Mouse (Mus musculus) cortical plate, adult 2 months (tissue): ENCODE results near the gene Pyroxd1. TPM values are rescaled to one million over a fixed set of nuclear protein-coding genes. Genes with fewer than 3 reads are reported as not detected.

Experiments used
- H3K27ac ChIP-seq: fragments of 200-500 bp; 2 replicates; pipeline ENCODE4 v1.5.1; 2012; ENCODE audit warnings: low read length, control low read depth, inconsistent platforms; ENCODE audit not compliant: insufficient read depth
- H3K4me1 ChIP-seq: fragments of 200-500 bp; 2 replicates; pipeline ENCODE4 v1.6.1; 2011; ENCODE audit warnings: low read length; ENCODE audit not compliant: control insufficient read depth, insufficient read depth
- H3K4me3 ChIP-seq: fragments of 200-500 bp; 2 replicates; pipeline ENCODE4 v1.5.1; 2011; ENCODE audit warnings: mild to moderate bottlenecking, low read length, control low read depth; ENCODE audit not compliant: insufficient read depth
- CTCF ChIP-seq: fragments of 200-500 bp; IDR thresholded peaks from 2 replicates; pipeline ENCODE4 v1.5.1; 2011; ENCODE audit warnings: mild to moderate bottlenecking, control low read depth, low read length; ENCODE audit not compliant: insufficient read depth; ENCODE audit errors: extremely low read depth
- POLR2A ChIP-seq: fragments of 200-500 bp; IDR thresholded peaks from 2 replicates; pipeline ENCODE4 v1.6.1; 2011; ENCODE audit warnings: mild to moderate bottlenecking, low read length, control low read depth; ENCODE audit not compliant: insufficient read depth; ENCODE audit errors: extremely low read depth
- polyA plus RNA-seq: library from polyadenylated mRNA; depleted of rRNA; stranded (reverse); fragments of >200 nt; gene quantifications from 2 replicates; pipeline ENCODE4 v1.2.3, GENCODE M21; 2012; rRNA removed

The Pyroxd1 gene
- polyA plus RNA-seq, result 12.0 and 13.0 TPM in 2 replicates

DNA sequence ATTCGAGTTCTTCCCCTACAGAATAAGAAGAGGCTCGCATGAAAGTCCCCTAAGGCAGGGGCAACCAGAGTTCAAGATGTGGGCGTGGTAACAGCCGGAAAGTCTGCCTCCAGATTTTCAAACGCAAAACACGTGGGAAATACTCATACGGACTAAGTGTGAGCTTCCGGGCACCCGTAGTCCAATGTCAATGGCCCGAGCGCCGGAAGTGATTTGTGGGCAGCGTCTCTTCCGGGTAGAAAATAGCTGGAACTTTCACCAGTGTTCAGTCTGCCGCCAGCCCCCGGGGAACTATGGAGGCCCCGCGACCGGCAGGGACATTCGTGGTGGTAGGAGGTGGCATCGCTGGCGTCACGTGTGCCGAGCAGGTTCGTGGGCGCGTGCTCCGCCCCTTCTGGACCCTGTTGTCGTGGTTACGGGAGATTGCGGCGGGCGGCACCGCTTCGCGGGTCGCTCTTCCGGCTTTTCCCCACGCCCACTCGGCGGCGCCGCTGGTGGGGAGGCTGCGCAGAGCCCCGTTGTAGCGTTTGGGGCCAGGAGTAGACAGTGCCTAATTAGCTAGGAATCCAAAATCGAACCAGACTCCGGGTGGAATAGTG lies at the start of gene Pyroxd1:
TSS of gene Pyroxd1 (plus strand) at position 215 of the 599 bp plus-strand sequence.
- Histone ChIP-seq H3K27ac (peak within 1 kb of the TSS; percentile 84), H3K4me3 (peak within 1 kb of the TSS; percentile 67), H3K4me1 (0 out of 2 replicates have a peak, but pooled peaks cover 1% of the 10 kb centered on the region)
- TF ChIP-seq CTCF, result no peak
- peak; percentile 46; the same call in 1 of the 2 replicates for TF ChIP-seq POLR2A

DNA sequence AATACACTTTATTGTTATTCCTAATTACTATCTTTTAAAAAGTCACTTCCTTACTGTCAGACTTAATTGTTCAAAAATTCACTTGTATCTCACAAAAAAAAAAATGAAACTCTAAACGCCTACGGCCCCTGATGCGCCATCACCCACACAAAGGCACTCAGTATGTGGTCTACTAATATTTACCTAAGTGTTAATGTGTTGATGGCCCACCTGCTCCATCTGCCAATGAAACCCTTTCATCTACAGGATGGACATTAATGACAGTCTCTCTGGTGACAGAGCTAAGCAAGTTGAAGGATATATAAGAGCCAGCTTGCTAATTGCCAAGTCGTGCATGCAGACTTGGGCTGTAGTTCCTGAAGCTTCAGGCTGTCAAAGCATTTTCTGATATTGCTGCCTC lies 47.4 kb upstream of the Pyroxd1 start, which contains the start of gene Iapp:
TSS of gene Iapp (plus strand) at position 326 of the 400 bp plus-strand sequence.
- Histone ChIP-seq H3K27ac (no peak within 1 kb of the TSS), H3K4me3 (no peak within 1 kb of the TSS), H3K4me1 (no peaks in the 10 kb centered on the region)
- TF ChIP-seq CTCF (no peak), POLR2A (no peak)

DNA sequence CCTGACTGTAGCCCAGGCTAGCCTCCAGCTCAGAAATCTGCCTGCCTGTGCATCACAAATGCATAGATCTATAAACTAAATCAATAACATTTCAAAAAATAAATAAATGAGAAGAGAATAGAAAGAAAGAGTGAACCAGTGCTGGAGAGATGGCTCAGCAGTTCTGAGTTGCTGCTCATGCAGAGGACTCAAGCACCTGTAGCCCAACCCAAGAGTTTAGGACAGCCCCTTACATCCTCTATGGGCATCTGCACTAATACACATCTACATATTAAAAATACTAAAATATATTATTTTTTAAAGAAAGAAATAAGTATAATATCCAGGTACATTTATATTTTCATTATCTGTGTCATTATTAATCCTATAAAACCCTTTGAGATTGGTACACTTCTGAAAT lies 40.4 kb upstream of the Pyroxd1 start:
- TF ChIP-seq CTCF (no peak), POLR2A (no peak)
- Histone ChIP-seq H3K27ac (no peak overlapping the region), H3K4me1 (no peaks in the 10 kb centered on the region), H3K4me3 (no peak overlapping the region)

DNA sequence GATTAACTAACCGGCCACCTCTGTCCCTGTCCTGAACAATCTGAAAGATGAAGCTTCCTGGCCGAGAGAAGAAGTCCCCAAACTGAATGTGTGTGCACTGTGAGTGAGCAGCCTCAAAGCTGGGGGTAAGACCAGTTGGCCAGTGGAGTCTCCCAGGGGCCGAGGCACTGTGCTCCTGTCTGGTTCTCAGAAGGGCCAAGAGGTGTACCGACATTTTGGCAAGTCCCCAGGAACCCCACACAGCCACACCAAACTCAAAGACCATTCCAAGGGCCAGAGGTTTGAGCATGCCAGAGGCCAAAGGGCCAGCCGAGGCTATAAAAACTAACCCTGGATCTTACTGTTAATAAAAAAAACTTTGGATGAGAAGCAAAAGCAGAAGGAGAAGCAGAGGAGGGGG lies 31.2 kb upstream of the Pyroxd1 start:
- H3K4me3 ChIP-seq, result no peak overlapping the region
- TF ChIP-seq POLR2A, result no peak
- no peak for TF ChIP-seq CTCF
- H3K27ac ChIP-seq, result no peak overlapping the region
- no peaks in the 10 kb centered on the region for H3K4me1 ChIP-seq

DNA sequence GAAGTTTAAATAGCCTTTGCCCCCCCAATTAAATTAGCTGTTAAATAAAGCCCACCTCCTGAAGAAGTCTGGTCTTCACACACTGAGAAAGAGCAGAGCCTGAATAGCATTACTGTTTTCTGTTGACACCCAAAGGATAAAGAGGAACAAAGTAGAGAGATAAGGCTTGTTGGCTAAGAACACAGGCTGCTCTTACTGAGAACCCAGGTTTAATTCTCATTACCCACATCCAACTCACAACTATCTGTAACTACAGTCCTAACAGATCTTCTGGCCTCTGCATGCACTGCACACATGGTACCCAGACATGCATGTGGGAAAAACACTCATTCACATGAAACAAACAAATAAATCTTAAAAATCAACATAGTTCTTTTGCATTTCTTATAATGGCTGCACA lies 28.3 kb upstream of the Pyroxd1 start:
- TF ChIP-seq POLR2A (no peak), CTCF (no peak)
- Histone ChIP-seq H3K4me1 (no peaks in the 10 kb centered on the region), H3K4me3 (no peak overlapping the region), H3K27ac (no peak overlapping the region)

DNA sequence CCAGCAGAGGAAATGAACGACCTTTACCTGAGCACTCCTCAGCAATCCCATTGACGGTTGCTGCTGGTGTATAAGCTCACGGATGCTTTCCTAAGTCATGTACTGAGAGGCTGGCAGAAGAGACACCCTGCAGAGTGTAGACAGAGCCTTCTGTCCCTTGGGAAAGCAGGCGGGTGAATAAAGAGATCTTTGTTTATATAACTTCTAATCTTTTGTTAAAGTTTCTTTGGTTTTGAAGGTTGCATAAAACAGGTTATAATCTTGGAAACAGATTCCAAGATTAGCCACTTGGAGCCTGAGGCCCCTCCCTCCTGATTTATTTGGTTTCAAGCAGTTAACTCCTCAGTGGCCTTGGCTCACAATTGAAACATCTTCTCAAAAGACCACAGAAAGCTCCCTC lies 22.6 kb upstream of the Pyroxd1 start, which contains the start of gene Slco1a5:
TSS of gene Slco1a5 (minus strand) at position 101 of the 400 bp plus-strand sequence.
- no peak within 1 kb of the TSS for H3K27ac ChIP-seq
- no peak within 1 kb of the TSS for H3K4me3 ChIP-seq
- H3K4me1 ChIP-seq, result no peaks in the 10 kb centered on the region; the same call in 1 of the 2 replicates
- no peak for TF ChIP-seq POLR2A
- TF ChIP-seq CTCF, result no peak

DNA sequence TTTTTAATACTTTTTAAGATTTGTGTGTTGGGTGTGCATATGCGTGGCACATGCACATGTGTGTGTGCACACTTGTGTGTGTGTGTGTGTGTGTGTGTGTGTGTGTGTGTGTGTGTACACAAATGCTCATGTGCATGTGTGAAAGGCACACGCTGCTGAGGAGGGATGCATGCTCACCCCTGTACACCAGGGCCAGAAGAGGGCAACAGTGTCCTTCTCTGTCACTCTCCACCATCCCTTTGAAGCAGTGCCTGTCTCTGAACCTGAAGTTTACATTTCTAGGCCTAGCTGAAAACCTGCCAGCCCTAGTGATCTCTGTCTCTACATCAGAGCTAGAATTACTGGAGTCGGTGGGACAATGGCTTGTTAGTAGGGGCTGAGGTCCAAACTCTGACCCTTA lies 18.9 kb upstream of the Pyroxd1 start:
- TF ChIP-seq POLR2A (no peak), CTCF (no peak)
- no peak overlapping the region for H3K27ac ChIP-seq
- no peaks in the 10 kb centered on the region; the same call in 1 of the 2 replicates for H3K4me1 ChIP-seq
- no peak overlapping the region for H3K4me3 ChIP-seq

DNA sequence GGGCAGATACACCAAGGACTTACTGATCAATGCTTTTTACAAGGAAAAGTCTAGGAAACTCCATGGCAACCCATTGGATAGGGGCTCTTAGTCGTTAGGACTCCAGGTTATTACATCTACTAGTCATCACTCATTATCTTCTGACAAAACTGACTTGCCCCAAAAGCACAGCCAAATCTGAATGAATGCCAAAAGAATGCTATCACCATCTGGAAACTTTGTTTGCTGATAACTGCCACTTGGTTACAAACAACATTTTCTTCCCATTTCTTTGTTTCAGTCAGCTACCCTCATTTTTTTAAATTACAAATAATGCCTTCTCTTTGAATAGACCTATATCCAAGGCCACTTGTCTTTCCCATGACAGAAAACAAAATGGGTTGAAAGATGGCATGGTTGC lies 16.3 kb upstream of the Pyroxd1 start:
- TF ChIP-seq POLR2A (no peak), CTCF (no peak)
- H3K4me3 ChIP-seq, result no peak overlapping the region
- no peaks in the 10 kb centered on the region for H3K4me1 ChIP-seq
- H3K27ac ChIP-seq, result no peak overlapping the region

DNA sequence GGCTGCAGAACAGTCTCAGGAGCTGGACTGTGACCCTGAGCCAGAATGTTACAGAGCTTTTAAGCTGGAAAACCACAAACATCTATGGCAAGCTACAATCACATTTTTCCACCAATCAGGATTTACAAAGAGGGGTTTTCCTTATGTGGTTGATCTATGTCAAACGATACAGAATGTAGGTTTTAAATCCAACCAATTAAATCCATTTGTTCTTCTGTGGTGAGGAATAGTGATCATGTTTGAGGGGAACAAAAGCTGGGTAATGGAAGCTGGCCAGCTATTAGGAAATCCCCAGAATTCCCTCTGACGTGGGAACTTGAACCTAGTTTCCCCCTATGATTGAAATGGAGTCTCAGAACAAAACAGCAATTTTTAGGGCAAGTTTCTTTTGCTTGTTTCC lies 6.5 kb upstream of the Pyroxd1 start:
- H3K4me3 ChIP-seq, result no peak overlapping the region
- no peak overlapping the region for H3K27ac ChIP-seq
- no peaks in the 10 kb centered on the region for H3K4me1 ChIP-seq
- TF ChIP-seq POLR2A (no peak), CTCF (no peak)

DNA sequence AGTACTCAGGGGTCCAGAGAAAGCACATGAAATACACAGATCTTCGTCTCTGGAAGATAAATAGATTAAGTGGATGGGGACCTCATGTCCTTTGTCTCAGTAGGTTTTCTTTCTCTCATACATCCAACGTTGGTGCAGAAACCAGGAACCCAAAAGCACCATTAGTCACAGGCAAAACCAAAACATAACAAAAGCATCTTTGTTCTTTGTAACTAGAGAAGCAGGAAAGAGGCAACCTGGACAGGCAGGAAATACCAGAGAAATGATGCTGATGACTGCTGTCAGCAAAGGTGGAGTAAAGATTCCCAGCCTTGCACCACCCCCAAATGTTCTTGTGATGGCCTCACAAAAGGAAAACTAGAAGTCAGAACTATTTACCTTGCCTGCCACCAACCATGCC lies 5.9 kb upstream of the Pyroxd1 start:
- Histone ChIP-seq H3K27ac (no peak overlapping the region), H3K4me3 (no peak overlapping the region), H3K4me1 (no peaks in the 10 kb centered on the region)
- TF ChIP-seq CTCF, result no peak
- no peak for TF ChIP-seq POLR2A
